Mouse (Mus musculus): ENCODE measurements around the gene Cuedc1.

Gene Cuedc1

DNA sequence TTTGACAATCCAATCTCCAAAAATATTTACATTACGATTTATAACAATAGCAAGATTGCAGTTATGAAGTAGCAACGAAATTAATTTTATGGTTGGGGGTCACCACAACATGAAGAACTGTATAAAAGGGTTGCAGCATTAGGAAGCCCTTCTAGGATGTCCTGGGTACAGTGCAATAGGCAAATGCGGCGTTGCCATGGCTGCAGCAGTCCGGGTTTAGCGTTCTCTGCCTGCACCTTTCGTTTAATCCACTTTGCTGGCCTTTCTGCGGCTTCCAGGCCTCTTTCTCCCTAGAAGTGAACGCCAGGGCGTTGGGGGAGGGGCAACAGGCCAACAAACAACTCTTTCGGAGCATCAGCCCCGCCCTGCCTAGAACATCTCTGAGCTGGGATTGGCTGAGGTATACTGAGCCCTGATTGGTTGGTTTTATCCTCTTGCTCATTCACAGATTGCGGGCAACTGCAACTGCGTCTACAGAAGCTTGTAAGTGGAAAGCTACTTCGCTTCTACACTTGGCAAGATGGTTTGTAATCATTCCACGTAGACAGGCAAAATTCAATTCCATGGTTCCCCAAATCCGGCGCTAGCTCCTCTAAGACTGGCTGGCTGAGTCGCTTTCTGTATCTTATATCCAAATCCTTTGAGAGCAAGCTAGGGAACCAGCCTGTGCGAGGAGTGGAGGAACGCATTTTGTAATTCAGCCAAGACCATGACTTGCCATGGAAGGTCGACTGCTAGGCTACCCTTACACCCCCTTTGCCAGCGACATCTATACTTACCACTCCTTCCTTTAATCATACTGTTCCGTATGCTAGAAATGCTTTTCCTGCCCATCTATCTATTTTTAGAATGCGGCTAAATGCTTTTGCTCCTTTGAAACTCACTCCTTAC, 10.9 kb upstream of the Cuedc1 start:
- DNase-seq = peak; percentile 94

DNA sequence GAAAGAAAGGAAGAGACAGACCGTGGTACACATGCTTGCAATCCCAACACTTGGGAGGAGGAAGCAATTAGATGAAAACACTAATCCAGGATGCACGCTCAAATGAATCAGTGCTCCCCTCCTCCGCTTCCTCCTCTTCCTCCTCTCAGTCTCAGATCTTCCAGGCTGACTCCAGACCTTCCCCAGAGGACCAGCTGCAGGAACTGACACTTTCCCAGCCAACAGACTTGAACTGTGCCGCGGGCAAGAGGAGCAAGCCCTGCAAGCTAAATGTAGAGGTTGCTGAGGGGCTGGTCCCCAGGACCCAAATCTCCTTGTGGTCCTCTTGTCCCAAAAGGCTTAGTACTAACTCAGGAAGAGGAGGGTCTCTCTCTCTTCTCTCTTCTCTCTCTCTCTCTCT, 8.7 kb upstream of the Cuedc1 start:
- no peak for DNase-seq

DNA sequence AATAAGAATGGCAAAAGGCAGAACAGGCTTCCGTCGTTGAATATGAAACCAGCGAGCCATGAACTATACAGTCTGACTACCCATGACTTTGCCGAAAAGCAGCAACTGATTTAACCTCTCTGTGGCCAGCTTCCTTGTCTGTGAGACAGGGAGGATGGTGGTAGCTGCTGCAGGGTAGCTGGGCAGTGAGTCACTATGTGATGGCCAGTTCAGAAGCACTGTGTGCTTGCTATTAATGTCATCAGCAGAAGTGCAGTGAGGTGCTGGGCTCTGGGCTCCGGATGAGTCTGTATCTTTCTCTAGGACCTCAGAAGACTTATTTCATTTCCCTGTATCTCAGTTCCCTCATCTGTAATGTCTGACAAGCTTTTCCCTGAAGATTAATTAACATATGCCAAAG, 7.6 kb upstream of the Cuedc1 start:
- no peak for DNase-seq

DNA sequence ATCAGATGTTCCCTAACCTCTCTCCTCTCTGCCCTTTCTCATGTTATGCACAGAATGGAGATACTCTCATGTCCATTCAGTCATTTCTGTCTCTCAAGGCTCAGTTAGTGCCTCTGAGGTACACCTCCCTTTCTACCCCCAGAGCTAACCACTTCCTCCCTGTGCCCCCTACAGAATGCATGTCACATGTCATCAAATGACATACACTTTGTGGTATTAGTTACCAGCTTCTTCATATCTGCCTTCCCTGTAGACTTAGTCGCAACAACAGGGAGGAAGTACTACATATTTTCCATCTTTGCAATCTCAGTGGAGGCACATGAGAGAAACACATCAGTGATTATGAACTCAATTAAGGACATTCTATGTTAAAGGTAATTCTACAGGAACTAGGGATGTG, 5.9 kb upstream of the Cuedc1 start:
- no peak for DNase-seq

DNA sequence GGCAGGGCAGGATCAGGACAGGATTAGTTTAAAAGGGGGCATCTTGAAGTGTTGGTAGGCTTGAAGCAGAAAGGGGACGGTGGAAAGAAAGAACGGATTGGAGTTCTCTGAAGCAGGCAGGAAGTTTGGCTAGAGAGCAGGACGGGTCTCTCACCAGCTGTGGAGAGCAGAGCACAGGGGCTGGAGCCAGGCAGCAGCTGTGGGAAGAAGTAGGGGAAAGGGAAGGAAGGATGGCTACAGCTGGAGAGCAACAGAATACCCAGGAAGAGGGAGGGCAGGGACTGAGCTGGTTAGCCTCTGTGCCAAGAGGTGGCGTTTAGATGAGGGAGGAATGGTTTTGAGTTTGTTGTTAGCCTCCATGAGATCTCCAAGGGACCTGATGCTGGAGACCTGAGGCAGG, 685 bp upstream of the Cuedc1 start:
- DNase-seq = no peak

DNA sequence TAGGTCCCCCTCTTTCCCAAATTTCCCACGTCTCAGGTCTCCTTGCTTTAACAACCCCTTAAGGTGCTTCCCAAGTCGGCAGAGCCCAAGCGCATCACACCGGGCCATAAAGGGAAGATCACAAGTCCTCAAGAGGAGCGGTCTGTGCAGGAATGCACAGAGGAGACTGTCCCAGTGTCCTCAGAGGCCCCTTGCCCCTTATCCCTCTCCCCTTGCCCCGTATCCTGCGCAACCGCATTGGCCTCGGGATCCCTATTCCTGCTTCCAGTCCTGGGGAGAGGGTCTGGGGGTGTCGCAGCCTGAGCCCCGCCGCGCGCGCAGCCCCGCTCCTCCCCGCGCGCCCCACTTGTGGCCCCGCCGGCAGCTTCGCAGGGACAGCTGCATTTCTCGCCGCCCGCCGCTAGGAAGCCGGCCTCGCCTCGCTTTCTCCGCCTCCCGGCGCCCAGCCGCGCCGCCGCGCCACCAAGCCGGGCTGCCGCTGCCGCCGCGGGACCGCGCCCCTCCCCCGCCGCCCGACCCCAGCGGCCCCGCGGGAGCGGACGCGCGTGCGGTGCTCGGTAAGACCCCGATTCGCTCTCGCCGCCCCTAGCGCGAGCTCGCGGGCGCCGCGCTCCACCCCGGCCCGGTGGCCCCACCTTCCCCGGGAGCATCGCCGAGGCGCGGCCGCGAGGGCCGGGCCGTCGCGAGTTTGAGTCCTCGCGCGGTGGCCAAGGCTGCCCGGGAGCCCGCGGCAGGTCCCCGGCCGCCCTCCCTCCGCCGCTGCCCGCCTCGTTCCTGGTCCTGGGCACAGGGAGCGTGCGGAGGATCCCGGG, 1.1 kb downstream of the Cuedc1 start:
- DNase-seq = peak; percentile 57

DNA sequence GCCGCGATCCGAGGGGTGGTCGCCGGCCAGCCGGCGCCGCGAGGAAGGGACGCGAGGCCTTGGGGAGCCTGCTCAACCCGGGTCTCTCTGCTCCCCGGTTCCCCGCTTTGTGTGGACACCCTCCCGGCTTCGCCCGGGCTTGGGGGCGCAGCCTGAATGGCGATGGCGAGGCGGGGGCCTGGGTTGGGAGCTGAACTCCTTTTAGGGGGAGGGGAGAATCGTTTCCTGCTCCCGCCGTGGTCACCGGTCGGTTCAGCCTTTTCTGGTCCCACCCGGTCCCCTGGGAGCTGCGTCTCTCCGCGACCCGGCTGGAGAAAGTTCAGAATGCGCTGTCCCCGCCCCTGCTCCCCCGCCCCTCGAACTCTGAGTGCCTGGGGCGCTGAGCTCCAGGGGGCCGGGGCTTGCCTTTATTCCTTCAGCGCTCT, 1.8 kb downstream of the Cuedc1 start:
- no peak for DNase-seq

DNA sequence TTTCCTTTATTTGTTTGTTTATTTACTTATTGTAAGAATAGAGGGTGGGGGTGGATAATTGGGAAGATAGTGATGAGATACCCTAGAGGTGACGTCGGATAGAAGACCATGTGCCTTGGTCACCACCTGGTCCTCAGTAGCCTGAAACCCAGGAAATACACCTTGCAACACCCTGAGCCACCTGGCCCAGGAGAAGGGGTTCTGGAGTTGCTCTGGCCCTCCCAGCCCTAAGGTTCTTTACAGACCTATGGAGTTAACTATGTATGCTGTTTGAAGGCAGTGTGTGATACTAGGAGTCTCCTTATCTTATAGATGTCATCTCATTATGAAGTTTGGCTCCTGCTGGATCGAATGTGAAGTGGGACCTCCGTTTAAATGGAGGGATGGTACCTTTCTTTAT, 2.3 kb downstream of the Cuedc1 start:
- DNase-seq = no peak

DNA sequence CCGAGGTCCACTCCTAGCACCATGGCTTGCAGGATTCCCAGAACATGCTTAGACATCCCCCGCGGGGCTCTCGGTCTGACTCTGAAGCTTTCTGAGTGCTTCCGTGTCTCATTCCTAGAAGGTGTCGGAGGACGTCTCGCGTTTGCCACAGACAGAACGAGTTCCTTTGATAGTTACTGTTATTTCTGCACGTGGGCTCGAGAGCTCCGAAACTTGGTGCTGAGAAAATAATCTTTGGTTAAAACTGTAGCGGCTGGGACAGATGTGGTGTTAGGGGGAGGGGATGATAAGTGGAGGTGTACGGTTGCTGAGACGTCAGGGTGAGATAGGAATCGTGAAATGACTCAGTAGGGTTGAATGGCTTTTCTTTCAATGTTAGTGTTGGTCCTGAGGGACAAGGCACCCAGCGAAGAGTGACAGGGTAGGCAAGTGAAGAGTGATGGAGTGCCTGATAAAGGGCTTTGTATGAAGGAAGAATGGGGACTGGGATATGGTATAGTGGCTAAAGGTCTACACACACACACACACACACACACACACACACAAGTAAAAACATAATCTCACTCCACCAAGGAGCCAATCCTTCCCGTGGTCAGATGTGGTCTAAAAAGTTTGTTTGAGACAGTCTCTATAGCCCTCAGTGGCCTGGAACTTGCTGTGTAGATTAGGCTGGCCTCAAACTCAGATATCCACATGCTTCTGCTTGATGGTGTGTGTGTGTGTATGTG, 5.5 kb downstream of the Cuedc1 start:
- DNase-seq = no peak

DNA sequence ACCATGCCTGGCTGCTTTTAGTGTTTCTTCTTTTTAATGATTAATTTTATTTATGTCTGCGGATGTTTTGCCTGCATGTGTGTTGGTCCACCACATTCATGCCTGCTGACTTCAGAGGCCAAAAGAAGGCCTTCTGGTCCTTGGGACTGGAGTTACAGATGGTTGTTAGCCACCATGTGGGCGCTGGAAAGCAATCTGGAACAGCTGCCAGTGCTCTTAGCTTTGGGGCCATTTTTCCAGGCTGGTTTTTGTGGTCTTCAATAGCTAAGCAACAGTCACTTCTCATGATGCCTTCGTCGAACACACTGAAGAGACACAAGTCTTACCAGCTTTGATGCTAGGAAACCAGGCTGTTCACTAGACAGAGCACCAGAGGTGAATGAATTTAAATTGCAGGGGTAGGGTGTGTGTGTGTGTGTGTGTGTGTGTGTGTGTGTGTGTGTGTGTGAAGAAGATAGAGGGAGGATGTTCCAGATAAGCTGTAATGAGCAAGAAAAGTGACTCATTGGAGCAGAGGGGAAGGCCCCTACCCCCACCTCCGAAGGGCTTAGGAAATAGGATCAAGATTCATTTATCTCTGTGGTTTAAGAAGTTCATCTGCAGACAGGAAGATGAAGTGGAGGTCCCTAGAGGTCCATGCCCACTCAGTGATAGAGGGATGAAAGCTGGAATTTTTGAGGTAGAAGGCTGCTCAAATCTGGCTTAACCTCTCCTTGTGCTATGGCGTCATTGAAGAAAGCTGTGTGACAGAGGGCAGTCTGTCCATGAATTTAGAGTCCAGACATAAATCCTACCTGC, 7.8 kb downstream of the Cuedc1 start:
- no peak for DNase-seq

DNA sequence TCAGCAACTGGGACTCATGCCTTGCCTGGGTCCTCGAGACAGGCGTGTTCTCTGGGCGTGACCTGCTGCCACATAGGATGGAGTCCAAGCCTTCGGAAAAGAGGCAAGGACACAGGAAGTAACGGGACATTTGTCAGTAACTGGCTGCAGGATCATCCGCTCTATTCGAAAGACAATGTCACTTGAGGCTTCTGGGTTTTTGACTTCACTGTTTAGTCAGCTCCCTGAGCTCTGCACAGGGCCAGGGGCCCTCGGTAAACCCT, 8.4 kb downstream of the Cuedc1 start:
- no peak for DNase-seq

DNA sequence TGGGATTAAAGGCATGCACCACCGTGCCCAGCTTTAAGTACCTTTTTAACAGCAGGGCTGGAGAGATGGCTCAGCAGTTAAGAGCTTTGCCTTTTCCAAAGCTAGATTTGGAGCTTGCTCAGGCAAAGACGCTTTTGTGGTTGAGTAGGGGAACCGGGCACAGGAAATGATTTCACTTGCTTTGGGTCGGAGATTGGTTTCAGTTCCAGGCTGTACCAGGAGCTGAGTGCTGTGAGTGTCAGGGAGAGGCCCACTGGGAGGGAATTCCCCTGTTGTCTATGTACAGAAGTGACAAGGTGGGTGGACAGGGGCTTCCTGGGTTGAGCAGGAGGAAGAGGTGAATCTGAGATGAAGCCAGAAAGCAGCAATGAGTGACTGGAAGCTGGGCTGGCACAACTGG, 9.5 kb downstream of the Cuedc1 start:
- no peak for DNase-seq

DNA sequence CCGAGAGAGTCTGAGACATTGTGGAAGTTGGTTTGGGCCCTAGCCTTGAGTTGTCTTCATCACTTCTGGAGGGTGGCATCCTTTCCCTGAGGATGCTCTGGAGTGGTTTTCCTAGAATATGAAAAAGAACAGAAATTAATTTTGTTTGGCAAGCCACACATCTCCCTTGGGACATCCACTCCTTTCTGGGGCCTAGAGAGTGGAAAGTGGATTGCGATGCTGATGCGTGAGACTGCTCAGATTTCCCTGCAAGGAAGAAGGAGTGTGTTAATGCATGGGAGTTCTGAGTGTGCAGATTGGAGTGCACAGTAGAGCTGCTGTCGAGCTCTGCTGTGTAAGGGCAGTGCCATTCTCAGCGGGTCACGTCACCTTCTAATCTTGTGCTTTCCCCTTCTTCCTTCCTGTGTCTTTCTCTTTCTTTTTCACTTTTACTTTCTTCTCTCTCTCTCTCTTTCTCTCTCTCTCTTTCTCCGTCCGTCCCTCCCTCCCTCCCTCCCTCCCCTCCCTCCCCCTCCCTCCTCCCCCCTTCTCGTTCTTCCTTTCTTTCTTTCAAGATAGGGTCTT, 12.3 kb downstream of the Cuedc1 start:
- DNase-seq = no peak

DNA sequence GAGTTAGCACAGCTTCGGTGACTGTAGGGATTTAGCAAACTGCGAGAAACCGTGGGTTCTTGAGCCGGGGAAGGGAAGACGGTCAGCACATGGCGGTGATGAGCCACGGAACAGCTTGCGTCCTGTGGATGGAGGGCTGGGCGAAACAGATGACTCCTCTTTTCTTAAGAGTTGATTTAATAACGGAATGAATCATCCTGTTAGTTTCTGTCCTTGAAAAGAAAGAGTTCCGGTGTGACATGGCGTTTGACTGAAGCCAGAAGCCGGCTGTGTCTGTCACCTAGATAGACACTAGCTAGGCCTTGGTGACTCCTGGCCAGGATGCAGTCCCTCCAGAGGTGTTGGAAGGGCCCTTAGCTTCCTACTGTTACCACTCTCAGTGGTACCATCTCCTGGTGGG, 14.2 kb downstream of the Cuedc1 start:
- DNase-seq = no peak

DNA sequence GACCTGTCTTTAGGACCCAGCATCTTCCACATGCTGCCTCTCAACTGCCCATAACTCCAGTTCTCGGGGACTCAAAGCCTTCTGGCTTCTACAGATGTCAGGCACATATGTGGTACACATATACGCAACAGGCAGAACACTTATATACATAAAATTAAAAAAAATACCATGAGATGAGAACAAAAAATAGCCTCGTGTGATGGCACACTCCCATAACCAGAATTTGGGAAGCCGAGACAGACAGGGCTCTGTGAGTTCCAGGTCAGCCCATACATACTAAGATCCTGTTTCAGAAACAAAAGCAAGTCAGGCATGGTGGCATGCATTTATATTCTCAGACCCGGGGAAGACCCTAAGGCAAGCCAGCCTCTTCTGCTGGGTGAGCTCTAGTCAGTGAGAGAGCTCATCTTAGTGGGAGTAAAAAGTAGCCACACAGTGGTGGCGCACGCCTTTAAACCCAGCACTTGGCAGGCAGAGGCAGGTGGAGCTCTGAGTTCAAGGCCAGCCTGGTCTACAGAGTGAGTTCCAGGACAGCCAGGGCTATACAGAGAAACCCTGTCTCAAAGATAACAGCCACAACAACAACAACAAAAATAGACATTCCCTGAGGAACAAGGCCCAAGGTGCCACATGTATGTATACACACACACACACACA, 14.9 kb downstream of the Cuedc1 start:
- no peak for DNase-seq

DNA sequence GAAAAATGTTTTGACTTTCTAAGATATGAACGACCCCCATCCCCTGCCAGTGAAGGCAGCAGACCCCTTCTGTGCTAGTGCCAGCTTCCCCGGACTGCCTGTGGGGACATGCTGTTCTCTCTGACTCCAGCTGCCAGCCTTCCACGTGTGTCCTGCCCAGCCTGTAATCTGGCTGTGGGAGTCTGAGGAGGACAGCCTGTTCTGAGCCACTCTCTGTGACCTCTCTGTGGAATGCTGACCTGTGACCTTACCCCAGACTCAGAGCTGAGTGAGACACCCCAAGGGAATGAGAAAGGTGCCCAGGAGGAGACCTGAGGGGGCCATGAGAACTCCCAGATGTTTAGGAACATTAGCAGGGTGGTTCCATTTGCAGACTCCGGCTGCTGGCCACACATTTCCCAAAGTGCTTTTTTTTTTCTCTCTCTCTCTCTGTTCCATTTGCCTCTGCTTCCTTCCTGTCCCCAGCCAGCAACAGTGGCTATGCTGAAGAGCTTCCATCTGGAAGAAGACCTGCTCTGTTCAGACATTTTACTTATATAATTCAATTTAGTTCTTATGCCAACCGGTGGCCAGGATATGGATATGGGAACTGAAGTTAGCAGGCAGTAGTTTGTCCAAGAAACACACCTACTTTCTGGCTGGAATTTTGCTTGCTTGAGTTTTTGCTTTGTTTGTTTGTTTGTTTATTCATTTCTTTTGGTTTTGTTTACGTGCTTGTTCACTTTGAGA, 15.8 kb downstream of the Cuedc1 start:
- no peak for DNase-seq

DNA sequence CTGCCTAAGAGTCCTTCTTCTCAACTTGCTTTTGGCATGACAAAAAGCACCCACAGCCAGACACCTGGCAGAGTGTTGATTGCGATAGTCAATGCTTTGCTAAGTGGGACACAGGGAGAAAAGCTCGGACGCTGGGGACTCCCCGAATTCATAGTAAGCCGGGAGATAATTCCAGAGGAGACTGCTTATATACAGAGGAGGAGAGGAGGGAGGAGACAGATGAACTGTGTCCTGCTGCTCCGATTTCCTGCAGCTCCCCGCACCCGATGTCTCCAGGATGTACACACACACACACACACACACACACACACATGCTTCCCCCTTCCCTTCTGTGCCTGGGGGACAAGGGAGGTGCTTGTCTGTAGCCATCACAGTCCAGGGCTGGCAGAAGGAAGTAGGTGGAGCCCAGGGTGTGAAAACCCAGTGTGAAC, 17.0 kb downstream of the Cuedc1 start:
- no peak for DNase-seq

DNA sequence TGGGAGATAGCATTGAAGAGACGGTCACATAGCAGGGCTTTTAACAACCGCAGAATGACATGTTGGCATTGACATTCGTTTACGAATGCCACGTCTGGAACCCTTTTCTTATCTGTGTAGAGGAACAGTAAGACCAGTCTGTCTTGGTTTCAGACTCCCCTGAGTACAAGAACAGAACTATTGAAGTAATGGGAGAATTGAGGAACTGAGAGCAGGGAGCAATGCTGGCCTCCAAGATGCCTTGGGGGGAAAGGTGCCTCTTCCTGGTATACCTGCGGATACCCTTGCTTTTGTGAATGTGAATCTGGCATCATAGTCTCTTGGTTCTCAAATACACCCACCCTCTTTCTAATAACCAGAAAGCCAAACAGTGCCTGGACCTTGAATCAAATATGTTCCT, 18.7 kb downstream of the Cuedc1 start:
- DNase-seq = no peak

DNA sequence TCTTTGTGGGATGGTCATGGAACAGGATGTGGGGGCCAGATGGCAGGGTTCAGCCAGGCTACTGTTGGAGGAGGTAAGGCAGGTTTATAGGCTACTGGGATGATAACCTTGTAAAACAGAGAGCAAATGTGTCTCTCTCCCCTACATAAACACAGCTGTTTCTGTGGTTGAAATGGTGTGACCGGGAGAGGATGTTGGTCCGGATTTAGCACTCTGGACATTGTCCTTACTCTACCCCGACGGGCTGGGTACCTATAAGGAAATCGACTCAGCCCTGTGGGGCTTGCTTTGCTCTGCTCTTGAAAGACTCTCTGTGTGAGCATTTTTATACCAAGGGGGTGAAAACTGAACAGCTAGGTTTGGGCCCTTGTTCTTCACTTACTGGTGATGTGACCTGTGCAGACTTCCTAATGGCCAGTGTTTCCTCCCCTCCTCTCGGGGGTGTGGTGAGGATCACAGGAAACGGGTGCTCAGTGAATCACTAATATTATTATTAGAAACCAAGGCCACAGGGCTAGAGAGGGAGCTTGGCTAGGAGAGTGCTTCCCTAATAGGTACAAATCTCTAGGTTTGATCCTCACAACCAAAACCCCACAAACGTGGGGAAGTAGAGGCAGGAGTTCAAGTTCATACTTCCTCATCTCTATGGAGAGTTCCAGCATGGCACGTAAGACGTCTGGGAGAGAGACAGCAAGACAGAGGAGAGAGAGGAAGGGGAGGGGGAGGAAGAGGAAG, 19.7 kb downstream of the Cuedc1 start:
- no peak for DNase-seq

DNA sequence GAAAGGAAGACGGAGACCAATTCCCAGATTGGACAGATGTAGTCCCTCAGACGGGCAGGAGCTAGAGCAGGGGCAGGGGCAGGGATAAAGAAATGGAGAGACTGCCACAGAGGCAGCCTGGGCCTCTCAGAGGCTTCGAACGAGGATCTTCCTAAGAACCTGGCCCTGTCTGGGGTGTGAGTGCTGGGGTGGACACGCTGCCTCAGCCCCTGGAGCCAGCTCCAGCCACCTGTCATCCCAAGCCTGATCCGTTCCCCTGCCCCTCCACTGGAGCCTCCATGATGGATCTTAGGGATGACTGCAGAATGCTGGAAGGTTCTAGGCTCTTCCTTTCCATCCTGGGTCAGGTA, 20.2 kb downstream of the Cuedc1 start:
- DNase-seq = no peak
